In genomic region chr6:108417508-108417907, GRCm38 (mm10) we compare ENCODE assay signal across 8 mouse cellular contexts.
DNase-seq lines count a peak whose midpoint lies in the region; ATAC-seq and TF ChIP-seq lines count a peak whose summit lies in the region.

No protein-coding gene starts in this region.

- no peaks in the 10 kb centered on the region for H3K4me1 ChIP-seq in cortical plate, adult 2 months (ENCODE audit: control insufficient read depth, insufficient read depth, low read length)
- no peaks in the 10 kb centered on the region for H3K4me1 ChIP-seq in kidney, embryonic 15.5 days
- no peaks in the 10 kb centered on the region for H3K4me1 ChIP-seq in liver, embryonic 14.5 days (replicated peaks; ENCODE audit: control insufficient read depth in 2 of 2, insufficient read depth in 2 of 2, low read length in 1 of 2)
- H3K4me1 ChIP-seq in neural tube, embryonic 12.5 days = no peaks in the 10 kb centered on the region

- no peak overlapping the region for H3K4me2 ChIP-seq in kidney, embryonic 15.5 days
- H3K4me2 ChIP-seq in liver, embryonic 14.5 days (ENCODE audit: low read depth) = no peak overlapping the region
- H3K4me2 ChIP-seq in neural tube, embryonic 12.5 days (replicated peaks) = no peak overlapping the region

- H3K27me3 ChIP-seq in kidney, embryonic 15.5 days = no peaks in the 10 kb centered on the region
- no peaks in the 10 kb centered on the region for H3K27me3 ChIP-seq in liver, embryonic 14.5 days (ENCODE audit: control insufficient read depth, insufficient read depth, low read length)
- H3K27me3 ChIP-seq in neural tube, embryonic 12.5 days (replicated peaks) = no peaks in the 10 kb centered on the region

- intact Hi-C loops in gastrocnemius, postnatal 36 days (cut with DNase I) = no loop called here

- ATAC-seq in kidney, embryonic 15.5 days (replicated peaks; ENCODE audit: low FRiP score) = peak; percentile 82
- no peak for ATAC-seq in liver, embryonic 14.5 days (ENCODE audit: insufficient read depth)
- ATAC-seq in neural tube, embryonic 12.5 days (ENCODE audit: low FRiP score, low read depth) = peak; percentile 75

- TF ChIP-seq EP300 in liver, embryonic 14.5 days (IDR thresholded peaks at IDR 0.05; ENCODE audit: low read depth) = no peak

- peak; percentile 98 for TF ChIP-seq CTCF in cortical plate, adult 2 months (IDR thresholded peaks at IDR 0.05; ENCODE audit: extremely low read depth, insufficient read depth, low read length)
- TF ChIP-seq CTCF in liver, embryonic 14.5 days (IDR thresholded peaks at IDR 0.05; ENCODE audit: low read depth) = peak; percentile 86

- WGBS in kidney, embryonic 15.5 days = 51% methylated on average over 8 of the region's 8 CpGs
- WGBS in liver, embryonic 14.5 days (ENCODE audit: insufficient replicate concordance) = 52% methylated on average over 8 of the region's 8 CpGs
- 63% methylated on average over 8 of the region's 8 CpGs for WGBS in neural tube, embryonic 12.5 days

- TF ChIP-seq POLR2A in cortical plate, adult 2 months (IDR thresholded peaks at IDR 0.05; ENCODE audit: extremely low read depth, insufficient read depth, low read length) = no peak

- H3K27ac ChIP-seq in cortical plate, adult 2 months (ENCODE audit: insufficient read depth, low read length) = no peak overlapping the region
- no peak overlapping the region for H3K27ac ChIP-seq in kidney, embryonic 15.5 days
- H3K27ac ChIP-seq in liver, embryonic 14.5 days = no peak overlapping the region
- H3K27ac ChIP-seq in neural tube, embryonic 12.5 days = no peak overlapping the region

- no peaks in the 10 kb centered on the region for H3K9me3 ChIP-seq in kidney, embryonic 15.5 days (replicated peaks)
- H3K9me3 ChIP-seq in liver, embryonic 14.5 days (ENCODE audit: control insufficient read depth, low read length) = no peaks in the 10 kb centered on the region
- no peaks in the 10 kb centered on the region for H3K9me3 ChIP-seq in neural tube, embryonic 12.5 days

- DNase-seq in 416B (ENCODE audit: low read depth) (peak; percentile 63), NIH3T3 (ENCODE audit: low read depth) (peak; percentile 91)
- DNase-seq in gastrocnemius, postnatal 36 days = peak; percentile 41 to 51
- DNase-seq in liver, embryonic 14.5 days (ENCODE audit: low read depth in 3 of 3, low spot score in 3 of 3) = no peak
- DNase-seq in testis, postnatal 10 days (ENCODE audit: low spot score) = peak; percentile 73

- H3K36me3 ChIP-seq in kidney, embryonic 15.5 days = peaks cover 71% of the 10 kb centered on the region
- no peaks in the 10 kb centered on the region for H3K36me3 ChIP-seq in liver, embryonic 14.5 days (replicated peaks; ENCODE audit: control insufficient read depth, insufficient read depth, low read depth)
- H3K36me3 ChIP-seq in neural tube, embryonic 12.5 days = 0 out of 2 replicates have a peak, but pooled peaks cover 3% of the 10 kb centered on the region

- no peak overlapping the region for H3K4me3 ChIP-seq in cortical plate, adult 2 months (ENCODE audit: insufficient read depth, low read length)
- no peak overlapping the region for H3K4me3 ChIP-seq in kidney, embryonic 15.5 days (replicated peaks)
- H3K4me3 ChIP-seq in liver, embryonic 14.5 days (ENCODE audit: insufficient read depth in 1 of 2, low read depth in 2 of 2, low read length in 2 of 2) = no peak overlapping the region
- H3K4me3 ChIP-seq in neural tube, embryonic 12.5 days = no peak overlapping the region

- H3K9ac ChIP-seq in kidney, embryonic 15.5 days = no peak overlapping the region
- H3K9ac ChIP-seq in liver, embryonic 14.5 days (replicated peaks) = no peak overlapping the region
- no peak overlapping the region for H3K9ac ChIP-seq in neural tube, embryonic 12.5 days

Comparison
In these comparisons a context has a peak if more than half of its experiments do, and no peak if none do; other contexts are left out.
1. DNase-seq: peak in 416B (single experiment), NIH3T3 (single experiment), gastrocnemius, postnatal 36 days (2 of 2) and testis, postnatal 10 days (single experiment); none in liver, embryonic 14.5 days (0 of 3).